Mouse (Mus musculus) layer of hippocampus, adult 18-20 months (tissue): Measurements from ENCODE around the gene Trak1. TPM values are rescaled to one million over a fixed set of nuclear protein-coding genes. Genes with fewer than 3 reads are reported as not detected.

Experiments used
- DNase-seq, 2 experiments: peaks; one replicate each; pipeline ENCODE4 v3.0.0; 2022; ENCODE audit warnings: low spot score in 2 of 2
- total RNA-seq, 2 experiments: library from RNA; stranded (reverse); gene quantifications; 2 replicates each; pipeline ENCODE4 v1.2.3; 2021

Gene Trak1
- total RNA-seq, 2 experiments from 2014 or later, result 228 to 237 TPM

GRCm38 (mm10) chr9:121293187-121293586, 4.1 kb upstream of the Trak1 start:
- DNase-seq, result no peak

GRCm38 (mm10) chr9:121295221-121295620, 2.1 kb upstream of the Trak1 start:
- no peak for DNase-seq

- no peak for DNase-seq
Observed at GRCm38 (mm10) chr9:121298065-121298398, 730 bp downstream of the Trak1 start.

DNA sequence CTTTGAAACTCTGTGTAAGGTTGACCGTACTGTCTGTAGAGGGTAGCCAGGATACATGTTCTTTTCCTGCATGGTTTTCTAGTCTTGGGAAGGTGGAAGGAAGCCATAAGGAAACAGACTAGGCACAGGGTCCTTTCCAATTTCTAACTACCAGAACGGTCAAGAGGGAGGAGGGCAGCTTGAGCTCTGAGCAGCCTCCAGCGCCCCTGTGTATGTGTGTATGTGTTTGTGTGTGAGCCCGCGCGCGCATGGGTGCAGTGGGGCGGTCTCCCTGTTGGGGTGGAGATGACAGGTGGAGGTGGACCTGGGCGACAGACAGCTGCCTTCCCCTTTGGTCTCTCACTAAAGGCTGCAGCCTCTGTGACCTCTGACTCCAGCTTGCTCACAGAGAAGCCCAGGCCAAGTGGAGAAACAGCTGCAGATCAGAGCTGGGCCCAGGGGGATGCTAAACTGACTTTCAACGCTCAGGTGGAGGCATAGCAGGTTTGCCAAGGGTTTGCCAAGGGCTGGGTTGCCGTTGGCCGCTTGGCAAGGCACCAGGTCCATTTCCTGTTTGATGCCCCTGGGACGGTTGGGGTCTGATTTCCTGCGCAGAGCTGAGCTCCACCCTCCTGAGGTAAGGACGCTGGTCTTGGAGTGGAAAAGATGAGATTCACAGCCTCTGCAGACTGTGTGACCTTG, 1.2 kb downstream of the Trak1 start:
- DNase-seq, result no peak

DNA sequence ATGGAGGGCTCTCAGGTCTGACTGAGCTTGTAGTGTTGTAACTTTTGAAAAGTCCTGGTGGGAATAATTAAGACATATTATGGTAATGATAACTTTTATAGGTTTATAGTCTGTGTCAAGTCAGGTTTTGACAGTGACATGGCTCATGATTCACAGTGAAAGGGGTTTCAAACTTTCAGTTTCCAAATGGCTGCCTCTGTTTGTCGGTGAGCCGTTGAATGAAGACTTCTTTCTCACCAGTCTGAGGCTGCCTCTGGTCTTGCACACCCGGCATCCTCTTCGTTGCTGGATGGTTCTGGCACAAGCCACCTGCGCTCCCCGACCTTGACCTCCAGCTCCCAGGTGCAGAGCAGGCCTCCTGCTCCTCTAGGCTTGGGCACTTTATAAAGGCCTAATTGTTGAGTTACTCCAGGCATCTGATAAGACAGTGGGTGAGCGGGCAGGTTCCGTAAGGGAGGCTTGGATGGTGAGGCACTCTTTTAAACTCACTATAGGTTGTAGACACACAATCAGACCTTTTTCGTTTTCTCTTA, 2.0 kb downstream of the Trak1 start:
- DNase-seq, result no peak

DNA sequence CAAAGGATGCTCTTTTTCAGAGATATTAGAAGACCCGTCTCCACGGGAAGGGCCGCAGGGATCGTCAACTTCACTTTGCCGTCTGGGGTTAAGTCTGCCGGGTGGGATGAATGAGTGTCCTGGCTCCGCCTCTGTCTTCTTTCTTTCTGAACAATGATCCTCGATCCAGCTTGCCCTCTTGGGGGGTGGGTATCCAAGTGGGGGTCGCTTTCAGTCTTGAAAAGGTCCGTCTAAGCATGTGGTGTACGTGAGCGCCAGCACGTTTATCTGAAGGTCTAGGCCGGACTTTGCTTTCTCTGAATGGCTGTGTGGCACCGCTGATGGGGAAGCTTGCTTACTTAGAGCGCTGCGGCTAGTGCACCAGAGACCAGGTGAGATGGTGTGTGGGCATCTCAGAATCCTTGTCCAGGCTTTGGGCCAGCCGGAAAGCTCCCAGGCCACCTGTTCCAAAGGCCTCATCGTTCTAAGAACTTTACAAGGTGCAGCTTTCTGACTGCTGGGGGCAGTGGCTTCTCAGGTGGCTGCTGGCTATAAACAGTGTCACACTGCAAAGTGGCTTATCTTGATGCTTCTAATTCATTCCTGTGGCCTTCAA, 2.8 kb downstream of the Trak1 start:
- no peak for DNase-seq

GRCm38 (mm10) chr9:121301041-121301920, 4.0 kb downstream of the Trak1 start:
- DNase-seq, result no peak

GRCm38 (mm10) chr9:121302543-121302942, 5.2 kb downstream of the Trak1 start:
- no peak for DNase-seq

GRCm38 (mm10) chr9:121303086-121303485, 5.8 kb downstream of the Trak1 start:
- DNase-seq, result no peak

- no peak for DNase-seq
Observed at GRCm38 (mm10) chr9:121303748-121304147, 6.4 kb downstream of the Trak1 start.

- DNase-seq, result no peak
Observed at GRCm38 (mm10) chr9:121304520-121304919, 7.2 kb downstream of the Trak1 start.

DNA sequence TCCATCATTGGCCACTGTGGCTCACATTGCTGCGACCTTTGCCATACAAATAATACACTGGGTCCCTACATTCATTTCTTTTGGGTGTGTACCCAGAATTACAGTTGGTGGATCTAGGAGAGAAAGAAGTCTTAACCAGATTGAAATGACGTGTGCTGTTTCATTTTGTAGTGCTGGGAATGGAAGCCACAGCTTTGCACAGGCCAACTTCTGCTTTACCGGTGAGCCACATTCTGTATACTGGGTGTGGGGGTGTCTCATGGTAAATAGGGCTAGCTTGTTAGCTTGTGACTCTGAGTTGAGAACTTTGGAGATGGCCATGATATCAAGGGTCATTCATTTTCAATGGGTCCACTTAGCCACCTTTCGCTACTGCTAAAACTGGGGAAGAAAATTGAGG, 8.2 kb downstream of the Trak1 start:
- no peak for DNase-seq

GRCm38 (mm10) chr9:121309287-121309686, 12.0 kb downstream of the Trak1 start:
- DNase-seq, result no peak

DNA sequence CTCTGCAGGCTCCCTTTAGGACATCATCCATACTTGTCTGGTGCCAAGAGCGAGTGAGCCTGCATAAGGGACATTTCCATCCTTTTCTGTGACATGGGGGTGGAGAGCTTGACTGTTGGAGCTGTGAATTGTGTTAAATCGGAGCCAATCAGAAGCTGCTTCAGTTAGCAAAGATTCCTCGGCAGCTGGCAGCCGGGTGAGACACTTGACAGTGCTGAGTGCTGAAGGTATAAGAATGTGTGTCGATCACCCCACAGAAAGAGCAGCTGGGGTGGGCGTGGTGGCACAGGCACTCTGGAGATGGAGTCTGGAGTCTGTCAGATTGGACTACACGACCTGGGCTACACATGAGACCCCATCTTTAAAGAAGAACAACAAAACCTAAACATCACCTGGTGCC, 13.2 kb downstream of the Trak1 start:
- DNase-seq, result no peak

DNA sequence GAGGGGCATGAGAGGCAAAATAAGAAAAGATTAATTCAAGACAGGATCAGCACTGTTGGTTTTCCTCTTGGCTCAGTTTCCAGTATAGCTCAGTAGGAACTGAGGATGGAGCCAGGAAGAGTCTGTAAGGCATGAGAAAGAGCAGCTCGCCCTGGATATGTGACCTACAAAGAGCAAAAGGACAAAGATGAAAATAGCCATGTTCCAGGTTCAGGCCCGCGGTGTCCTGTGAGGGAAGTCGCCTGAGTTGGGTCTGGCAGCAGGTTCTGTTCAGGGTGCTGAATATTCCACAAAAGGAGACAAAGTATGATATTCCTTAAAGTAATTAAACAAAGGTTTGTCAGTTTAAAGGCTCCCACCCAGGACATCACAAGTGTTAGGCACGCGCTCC, 14.5 kb downstream of the Trak1 start:
- DNase-seq, result no peak

GRCm38 (mm10) chr9:121312237-121312891, 15.1 kb downstream of the Trak1 start:
- no peak for DNase-seq

DNA sequence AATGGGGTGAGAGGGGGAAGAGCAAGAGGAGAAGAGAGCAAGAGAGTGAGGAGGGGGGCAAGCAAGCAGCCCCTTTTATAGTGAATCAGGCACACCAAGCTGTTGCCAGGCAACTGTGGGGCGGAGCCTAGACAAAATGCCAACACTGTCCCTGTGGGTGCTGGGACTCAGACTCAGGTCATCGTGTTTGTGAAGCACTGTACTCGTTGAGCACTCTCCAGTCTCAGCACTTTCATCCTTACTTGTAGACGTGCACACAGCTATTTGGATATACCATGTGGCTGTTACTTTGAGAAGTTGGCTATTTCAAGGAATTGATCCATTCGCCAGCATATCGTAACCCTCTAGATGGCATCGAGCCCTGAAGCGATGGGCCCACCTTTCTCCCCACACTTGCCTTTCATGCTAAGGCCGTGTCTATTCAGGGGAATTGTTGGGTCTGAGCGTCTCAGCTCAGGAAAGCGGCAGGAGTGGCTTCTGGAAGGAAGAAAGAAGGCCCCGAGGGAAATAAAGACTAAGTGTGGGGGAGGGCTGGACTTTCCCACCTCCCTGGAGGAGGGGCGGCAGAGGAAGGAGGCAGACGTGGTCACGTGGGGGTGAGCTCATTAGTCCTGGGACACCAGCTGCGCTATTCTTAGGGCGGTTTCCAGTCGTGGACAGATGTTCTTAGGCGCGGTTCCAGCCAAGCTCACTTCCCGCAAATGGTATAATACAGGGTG, 16.5 kb downstream of the Trak1 start:
- DNase-seq, result peak in 1 of 2 experiments; percentile 58

DNA sequence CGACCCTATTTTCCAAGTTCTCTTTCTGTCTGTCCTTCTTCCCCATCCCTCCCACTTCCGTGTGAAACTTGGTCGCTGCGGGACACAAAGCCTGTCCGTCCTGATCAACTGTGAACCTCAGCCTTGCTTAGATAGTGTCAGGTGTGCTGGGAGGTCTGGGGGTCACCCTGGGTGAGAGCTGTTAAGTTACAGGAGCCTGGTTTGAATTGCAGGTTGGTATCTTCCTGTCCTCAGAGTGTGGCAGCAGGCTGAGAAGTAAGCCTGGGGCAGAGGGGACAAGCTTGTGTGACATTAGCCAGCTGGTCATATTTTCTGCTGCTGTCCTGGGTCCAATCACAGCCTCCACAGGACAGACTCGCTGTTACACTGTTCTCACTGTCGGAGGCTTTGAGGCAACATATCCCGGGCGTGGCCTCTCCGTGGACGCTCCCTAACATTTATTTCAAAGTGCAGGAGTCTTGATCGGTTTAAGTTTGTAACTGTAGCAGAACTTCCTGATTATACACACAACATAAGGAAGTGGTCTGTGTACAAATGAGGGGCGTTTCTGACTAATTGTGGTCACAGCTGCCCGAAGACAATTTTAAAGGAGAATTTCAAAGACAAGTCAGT, 17.3 kb downstream of the Trak1 start:
- no peak for DNase-seq

DNA sequence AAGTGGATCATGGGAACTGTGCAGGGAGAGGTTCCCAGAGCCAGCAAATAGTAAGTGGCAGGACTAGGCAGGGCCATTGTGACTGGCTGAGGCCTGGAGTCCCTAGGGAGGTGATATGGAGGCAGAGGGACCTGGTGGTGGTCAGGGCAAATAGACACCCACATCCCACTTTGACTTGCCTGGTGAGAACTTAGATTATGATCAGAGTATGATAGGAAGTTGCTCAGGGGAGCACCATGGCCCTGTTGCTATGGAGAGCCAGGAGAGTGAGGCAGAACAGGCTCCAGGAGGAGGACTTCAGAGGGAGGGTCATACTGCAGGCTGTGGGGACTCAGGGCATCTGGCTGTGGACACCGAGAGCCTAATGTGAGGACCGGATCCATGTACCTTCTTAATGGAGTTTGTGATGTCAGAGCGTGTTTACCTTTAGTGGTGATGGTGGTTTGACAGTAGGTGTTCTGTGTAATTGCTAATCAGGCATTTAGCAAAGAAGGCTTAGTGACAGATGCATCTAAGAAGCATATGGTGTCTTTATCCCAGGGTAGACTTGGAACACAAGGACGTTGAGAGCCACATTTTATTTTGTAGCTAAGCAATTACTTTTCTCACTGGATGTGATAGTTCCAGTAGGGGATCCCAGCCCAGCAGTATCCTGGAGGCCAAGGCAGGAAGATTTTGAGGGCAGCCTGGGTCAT, 18.7 kb downstream of the Trak1 start:
- DNase-seq, result peak in 1 of 2 experiments; percentile 49
